Mouse (Mus musculus) cerebellum, adult 11-12 months (tissue): ENCODE data around the gene Dpp6.
A peak's percentile ranks its signal among the peaks of the same experiment; 100 is the strongest.
"Not testable (repeated sequence)": the region's sequence is repeated elsewhere in the genome, so short reads cannot be mapped to it uniquely, and the experiment has no call there.

Experiments used
- DNase-seq: peaks from one replicate; pipeline ENCODE4 v3.0.0; 2022

The Dpp6 gene

GRCm38 (mm10) chr5:27402616-27403015, 585.6 kb downstream of the Dpp6 start:
- peak; percentile 64 for DNase-seq

GRCm38 (mm10) chr5:27408854-27409253, 591.9 kb downstream of the Dpp6 start:
- peak; percentile 43 for DNase-seq

- peak; percentile 87 for DNase-seq
These were observed 596.0 kb downstream of the Dpp6 start for GRCm38 (mm10) chr5:27413023-27413422.

DNA sequence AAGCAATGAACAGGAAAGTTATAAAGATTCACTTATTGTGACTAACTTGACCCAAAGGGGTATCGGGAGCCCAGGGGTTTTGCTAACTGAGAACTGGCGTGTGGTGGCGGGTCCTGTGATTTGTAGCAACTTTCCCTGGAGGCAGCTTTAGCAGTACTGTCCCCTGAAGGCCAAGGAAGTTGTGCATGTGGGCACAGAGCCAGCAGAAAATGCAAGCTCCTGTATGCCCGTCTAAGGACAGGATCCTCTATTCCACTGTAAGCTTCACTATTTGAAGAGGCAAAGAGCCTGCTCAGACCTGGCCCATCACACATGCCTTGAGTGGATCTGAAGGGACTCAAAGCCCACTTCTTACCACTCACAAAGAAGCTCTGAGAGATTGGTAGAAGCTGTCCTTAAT, 598.5 kb downstream of the Dpp6 start:
- peak; percentile 52 for DNase-seq

DNA sequence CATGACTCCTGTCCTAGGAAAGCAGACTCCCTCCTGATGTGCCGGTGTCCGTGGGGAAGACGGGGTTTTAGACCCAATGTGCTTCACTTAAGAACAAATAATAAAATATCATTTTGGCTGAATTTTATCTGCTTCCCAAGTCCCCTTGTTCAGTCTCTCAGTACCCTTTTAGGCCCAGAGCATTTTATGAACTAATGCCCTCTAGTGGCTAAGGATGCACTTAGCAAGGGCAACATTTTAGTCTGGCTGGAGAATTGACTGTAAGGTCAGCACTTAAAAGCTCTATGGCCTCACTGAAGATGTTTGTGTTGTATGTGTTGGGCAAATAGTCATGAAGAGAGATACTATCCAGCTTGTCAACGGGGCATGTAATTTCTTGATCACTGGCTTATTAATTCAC, 599.6 kb downstream of the Dpp6 start:
- DNase-seq = no peak

DNA sequence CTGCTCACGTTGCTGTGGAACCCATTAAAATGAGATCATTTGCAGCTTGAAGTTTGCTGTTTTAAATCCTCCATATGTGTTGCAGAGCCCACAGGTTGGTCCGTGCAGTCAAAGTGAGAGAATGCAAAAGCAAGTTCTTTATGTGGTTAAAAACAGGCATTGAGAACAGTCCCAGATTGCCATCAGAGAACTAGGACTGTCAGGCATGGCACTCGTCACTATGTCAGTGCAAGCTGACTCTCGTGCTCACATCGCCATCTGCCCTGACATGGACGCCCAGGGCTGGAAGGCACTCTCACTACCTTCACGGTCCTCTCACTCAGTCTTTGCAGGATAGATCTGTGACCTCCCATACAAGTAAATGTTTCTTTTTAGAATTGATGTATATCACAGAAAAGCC, 600.4 kb downstream of the Dpp6 start:
- DNase-seq = peak; percentile 53

DNA sequence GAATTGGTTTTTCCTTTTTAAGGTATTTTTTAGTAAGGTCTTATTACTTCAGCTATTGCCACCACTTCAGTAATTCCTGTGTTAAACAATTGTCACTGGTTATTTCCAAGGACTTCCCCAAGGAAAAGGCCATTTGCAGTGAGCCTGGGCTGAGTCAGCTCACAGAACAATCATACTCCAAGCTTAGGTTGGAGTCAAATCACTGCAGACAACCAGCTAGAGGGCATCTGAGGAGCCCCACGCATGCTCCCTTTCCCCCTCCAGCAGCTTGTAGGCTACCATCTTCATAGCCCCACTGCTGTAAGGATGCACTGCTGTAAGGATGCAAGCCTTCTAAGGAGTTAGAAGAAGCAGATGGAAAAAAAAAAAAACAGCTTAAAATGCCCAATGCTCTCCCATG, 601.9 kb downstream of the Dpp6 start:
- DNase-seq = no peak

DNA sequence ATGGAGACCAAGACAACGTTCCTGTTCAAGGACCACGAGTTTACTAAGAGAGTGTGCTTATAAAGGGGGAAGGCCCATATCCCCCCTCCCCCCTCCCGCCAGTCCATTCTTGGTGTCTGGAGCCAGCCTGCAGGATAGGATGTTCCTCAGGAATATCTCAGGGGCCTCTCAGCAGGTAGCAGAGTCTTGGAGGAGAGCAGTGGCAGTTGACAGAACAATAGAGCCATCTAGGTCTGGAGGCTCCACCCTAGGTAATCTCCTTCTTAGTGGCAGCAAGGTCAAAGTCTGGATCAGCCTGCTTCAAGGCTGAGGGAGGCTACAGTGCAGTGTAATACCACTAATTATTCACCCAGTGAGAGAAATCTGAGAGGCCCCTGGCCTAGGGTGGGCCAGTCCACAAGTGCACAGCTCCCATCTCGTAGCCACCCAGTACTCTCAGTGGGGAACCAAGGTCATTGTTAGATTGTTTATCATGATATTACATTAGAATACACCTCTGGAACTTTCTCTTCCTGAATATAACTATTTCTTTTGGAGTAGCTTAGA, 604.2 kb downstream of the Dpp6 start:
- no peak for DNase-seq

- no peak for DNase-seq
These were observed 606.8 kb downstream of the Dpp6 start for GRCm38 (mm10) chr5:27423766-27424165.

GRCm38 (mm10) chr5:27424484-27425080, 607.6 kb downstream of the Dpp6 start:
- DNase-seq = peak; percentile 78

DNA sequence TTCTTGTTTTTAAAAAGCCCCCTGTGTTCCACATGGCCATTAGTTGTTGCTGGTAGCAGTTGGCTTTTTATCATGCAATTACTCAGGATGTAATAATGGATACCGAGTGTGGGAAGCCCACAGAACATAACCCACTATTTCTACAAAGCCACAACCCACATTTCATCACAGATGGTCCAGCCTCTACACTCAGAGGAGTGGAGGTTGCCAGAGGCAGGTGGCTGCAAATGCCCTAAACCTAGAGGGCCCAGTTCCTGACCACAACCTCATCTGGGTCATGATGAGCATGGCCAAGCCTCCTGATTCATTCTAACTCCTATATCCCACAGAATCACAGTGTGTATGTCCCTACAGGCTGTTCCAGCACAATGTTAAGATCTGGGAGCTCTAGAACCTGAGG, 609.2 kb downstream of the Dpp6 start:
- no peak for DNase-seq

- DNase-seq = no peak
These were observed 616.6 kb downstream of the Dpp6 start for GRCm38 (mm10) chr5:27433584-27433983.

DNA sequence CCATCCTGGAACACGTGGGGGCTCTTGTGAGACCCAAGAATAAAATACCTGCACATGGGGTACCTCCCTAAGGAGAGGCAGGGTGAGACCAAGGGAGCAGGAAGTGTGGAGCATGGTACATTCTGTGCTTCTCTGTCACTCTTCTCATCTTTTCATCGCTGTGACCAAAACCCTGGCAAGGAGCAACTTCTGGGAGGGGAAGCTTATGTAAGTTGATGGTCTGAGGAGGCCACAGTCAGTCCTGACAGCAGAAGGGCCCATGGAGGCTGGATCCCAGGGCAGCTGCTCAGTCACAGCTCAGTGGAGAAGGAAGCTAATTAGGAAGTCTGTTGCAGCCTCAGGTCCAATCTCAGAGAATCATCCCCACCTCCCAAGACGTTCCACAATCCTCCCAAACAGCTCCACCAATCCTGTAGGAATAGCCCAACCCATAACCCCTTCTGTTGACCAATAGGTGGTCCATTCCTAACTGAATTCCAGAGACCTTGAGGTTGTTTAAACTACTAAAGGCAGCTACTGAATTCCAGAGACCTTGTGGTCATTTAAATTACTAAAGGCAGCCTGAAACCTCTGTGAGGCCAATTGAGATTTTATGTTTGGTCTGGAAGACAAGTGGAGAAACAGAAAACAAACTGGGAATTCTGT, 636.3 kb downstream of the Dpp6 start:
- DNase-seq = peak; percentile 81

GRCm38 (mm10) chr5:27454386-27454785, 637.4 kb downstream of the Dpp6 start:
- no peak for DNase-seq

DNA sequence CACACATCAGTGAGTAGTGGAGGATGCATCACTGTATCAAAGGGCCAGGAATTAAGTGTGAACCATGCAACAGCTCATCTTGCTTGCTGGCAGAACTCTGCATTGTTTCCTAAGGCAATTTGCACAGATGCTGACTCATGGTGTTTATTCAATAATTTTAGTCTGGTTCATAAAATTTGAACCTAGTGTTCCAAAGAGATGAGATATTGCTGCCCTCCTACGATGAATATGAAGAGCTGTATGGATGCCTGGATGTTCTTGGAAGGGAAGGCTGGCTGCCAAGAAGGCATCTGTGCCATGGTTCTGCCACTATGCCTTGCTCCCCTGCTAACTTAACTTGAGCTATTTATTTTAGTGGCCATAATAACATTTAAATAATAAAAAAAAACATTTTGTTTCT, 640.0 kb downstream of the Dpp6 start:
- DNase-seq = peak; percentile 59

DNA sequence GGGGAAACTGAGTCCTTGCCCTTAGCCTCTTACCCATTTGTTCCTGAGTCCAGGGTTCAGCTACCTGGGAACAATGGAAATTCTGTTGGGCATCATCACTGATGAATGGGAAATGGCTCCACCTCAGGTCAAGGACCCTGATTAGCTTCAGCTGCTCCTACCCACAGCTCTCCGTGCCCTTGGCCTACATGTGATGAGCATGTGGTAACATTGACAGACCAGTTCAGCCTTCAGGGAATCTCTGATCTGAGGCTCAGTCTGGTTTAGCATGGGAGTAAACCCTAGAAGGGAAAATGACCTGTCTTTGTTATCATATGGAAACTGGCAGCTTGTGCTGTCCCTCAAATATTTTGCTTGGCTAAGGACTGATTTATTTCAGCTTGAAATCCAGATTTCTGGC, 640.7 kb downstream of the Dpp6 start:
- no peak for DNase-seq

- DNase-seq = no peak
These were observed 658.0 kb downstream of the Dpp6 start for GRCm38 (mm10) chr5:27474964-27475465.

DNA sequence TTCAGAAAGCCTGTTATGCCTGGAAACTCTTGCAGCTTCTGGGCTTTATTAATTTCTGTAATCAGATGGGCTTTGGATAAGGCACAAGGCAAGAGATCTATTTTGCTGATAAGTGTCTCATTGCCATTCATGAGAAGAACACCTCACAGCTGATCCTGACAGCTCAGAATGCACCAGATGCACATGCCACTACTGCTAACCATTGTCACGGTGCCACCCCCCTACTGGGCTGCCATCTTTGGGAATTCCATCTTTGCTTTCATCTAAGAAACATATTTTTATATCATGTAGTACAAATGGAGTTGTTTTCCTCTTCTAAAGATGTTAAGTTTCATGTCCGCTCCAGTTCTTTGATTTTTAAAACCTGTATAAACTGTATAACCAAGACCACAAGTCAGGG, 664.7 kb downstream of the Dpp6 start:
- no peak for DNase-seq

DNA sequence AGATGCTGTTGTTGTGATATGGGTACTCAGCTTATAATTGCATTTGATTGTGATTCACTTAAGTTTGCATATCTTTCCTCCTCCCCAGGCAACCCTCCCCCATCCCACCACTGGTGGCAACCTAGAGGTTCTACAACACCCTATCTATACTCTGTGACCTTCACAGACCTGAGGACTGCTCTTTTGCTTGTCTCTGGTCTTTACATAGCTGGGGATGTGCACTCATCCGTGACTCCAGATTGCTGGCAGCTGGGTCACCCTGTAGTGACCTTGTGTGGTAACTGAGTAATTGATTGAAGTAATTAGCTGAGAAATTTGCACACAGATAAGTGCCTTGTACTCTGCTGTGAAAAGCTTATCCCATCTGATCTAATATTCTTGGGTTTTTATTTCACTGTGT, 669.1 kb downstream of the Dpp6 start:
- no peak for DNase-seq

- DNase-seq = no peak
These were observed 673.9 kb downstream of the Dpp6 start for GRCm38 (mm10) chr5:27490942-27491341.

- DNase-seq = not testable (repeated sequence)
These were observed 684.3 kb downstream of the Dpp6 start, which contains the start of gene Speer4b for GRCm38 (mm10) chr5:27501338-27501737. Speer4b (minus strand) TSS chr5:27501438.

DNA sequence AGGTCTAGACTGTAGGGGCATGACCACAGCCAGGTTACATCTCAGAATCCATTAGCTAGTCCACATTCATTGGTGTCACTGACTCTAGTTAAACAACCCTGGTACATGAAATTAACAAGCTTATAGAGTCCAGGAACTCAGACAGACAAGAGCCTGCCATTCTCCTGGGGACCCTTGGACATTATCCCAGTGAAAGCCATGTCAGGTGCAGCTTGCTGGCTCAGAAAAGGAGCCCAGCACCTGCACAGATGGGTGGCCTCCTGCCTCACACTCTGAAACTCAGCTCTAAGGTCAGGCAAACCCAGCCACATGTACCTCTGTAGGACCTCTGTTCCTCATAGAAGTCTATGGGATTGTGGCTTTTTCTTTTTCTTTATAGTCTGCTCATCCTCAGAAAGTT, 701.7 kb downstream of the Dpp6 start:
- DNase-seq = peak; percentile 38

DNA sequence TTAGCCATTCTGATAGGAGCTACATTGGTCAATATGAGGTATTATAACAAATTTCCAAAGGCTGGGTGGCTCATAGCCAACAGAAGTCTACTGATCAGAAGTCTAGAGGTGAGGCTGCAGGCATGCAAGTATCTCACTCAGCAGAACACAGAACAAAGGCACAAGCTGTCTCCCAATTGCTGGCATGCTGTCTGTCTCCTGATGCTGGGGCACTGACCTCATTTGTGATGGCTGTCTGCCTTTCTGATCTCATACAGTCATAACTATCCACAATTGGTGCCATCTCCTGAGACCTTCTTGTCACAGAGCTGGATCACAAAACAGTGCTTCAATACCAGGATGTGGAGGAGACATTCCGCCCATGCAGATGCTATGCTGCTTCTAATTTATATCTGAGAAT, 709.9 kb downstream of the Dpp6 start:
- peak; percentile 39 for DNase-seq

GRCm38 (mm10) chr5:27544816-27545270, 727.8 kb downstream of the Dpp6 start:
- peak; percentile 46 for DNase-seq
